Mouse (Mus musculus) liver, postnatal 0 days (tissue): ENCODE results near the gene Smarca4. TPM values are rescaled to one million over a fixed set of nuclear protein-coding genes. Genes with fewer than 3 reads are reported as not detected.

Experiments
- ATAC-seq: fragments of 200-750 bp; cut with Nextera tagmentation; 2 replicates; pipeline ENCODE4 v1.8.0; 2017; ENCODE audit warnings: mild to moderate bottlenecking, moderate library complexity
- DNase-seq: peaks from one replicate; pipeline ENCODE4 v3.0.0-alpha.2; 2016
- H3K27ac ChIP-seq: fragments of 300-500 bp; sonication (generic); 2 replicates; pipeline ENCODE4 v1.5.1; 2014; ENCODE audit warnings: antibody characterized with exemption, moderate library complexity, mild to moderate bottlenecking, low read depth
- H3K27me3 ChIP-seq: fragments of 300-500 bp; sonication (generic); 2 replicates; pipeline ENCODE4 v1.6.1; 2014; ENCODE audit warnings: low read length, control low read depth, mixed read lengths; ENCODE audit not compliant: insufficient read depth
- H3K36me3 ChIP-seq: fragments of 300-500 bp; sonication (generic); replicated peaks from 2 replicates; pipeline ENCODE4 v1.6.1; 2014; ENCODE audit warnings: mild to moderate bottlenecking, control low read depth, low read length, moderate library complexity, mixed read lengths; ENCODE audit not compliant: insufficient read depth
- H3K4me1 ChIP-seq: fragments of 300-500 bp; sonication (generic); 2 replicates; pipeline ENCODE4 v1.6.1; 2014; ENCODE audit warnings: antibody characterized with exemption, mild to moderate bottlenecking, control low read depth; ENCODE audit not compliant: insufficient read depth
- H3K4me2 ChIP-seq: fragments of 300-500 bp; sonication (generic); 2 replicates; pipeline ENCODE4 v1.6.1; 2014; ENCODE audit warnings: low read depth, mild to moderate bottlenecking, low read length, moderate library complexity, mixed read lengths
- H3K4me3 ChIP-seq: fragments of 300-500 bp; sonication (generic); 2 replicates; pipeline ENCODE4 v1.5.1; 2014; ENCODE audit warnings: low read depth, low read length
- H3K9ac ChIP-seq: fragments of 300-500 bp; sonication (generic); replicated peaks from 2 replicates; pipeline ENCODE4 v1.6.1; 2014; ENCODE audit warnings: mild to moderate bottlenecking, moderate library complexity
- H3K9me3 ChIP-seq: fragments of 300-500 bp; sonication (generic); 2 replicates; pipeline ENCODE4 v1.6.1; 2016; ENCODE audit warnings: mild to moderate bottlenecking, control low read depth, low read length, mixed read lengths
- CTCF ChIP-seq: sonication (generic); IDR thresholded peaks from 2 replicates; pipeline ENCODE4 v1.5.1; 2016; ENCODE audit warnings: antibody characterized with exemption, low read depth
- EP300 ChIP-seq: IDR thresholded peaks from 2 replicates; pipeline ENCODE4 v1.6.1; 2016; ENCODE audit warnings: antibody characterized with exemption, low read depth, mild to moderate bottlenecking
- WGBS: fragments of 180-500 bp; shearing (Covaris S2); extraction: QIAGEN DNeasy Blood & Tissue Kit; methylation state at CpG from one replicate; pipeline ENCODE4 v1.1.7; 2014; ENCODE audit not compliant: insufficient replicate concordance; 5-methylcytosine and 5-hydroxymethylcytosine counted together
- polyA plus RNA-seq: library from polyadenylated mRNA; unstranded; fragments of >200 nt; fragmentation: Nextera tagmentation; extraction: Ambion mirVana; gene quantifications from 2 replicates; pipeline ENCODE4 v1.2.1, GENCODE M21; 2015

The Smarca4 gene
- polyA plus RNA-seq, 1 experiment from 2014 or later = 14.3 TPM

DNA sequence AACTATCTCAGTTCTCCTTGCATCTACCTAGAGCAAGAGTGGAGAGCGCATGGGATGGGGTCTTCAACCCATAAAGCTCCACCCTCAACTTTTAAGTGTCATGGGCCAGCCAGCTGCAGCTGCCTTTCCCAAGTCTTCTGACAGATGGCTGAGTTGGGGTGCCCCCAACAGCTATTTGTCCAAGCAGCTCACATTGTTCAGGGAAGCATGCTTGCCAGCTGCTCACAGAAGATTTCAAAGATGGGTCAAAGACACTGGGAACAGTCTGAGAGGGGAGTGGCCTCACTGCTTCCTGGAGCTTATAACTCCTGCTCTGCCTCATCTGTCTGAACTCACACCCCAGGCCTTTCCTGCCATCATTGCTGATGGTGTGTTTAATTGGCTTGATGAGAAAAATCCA, 39.7 kb upstream of the Smarca4 start:
- Histone ChIP-seq H3K4me1 (no peaks in the 10 kb centered on the region), H3K9me3 (no peaks in the 10 kb centered on the region), H3K27ac (no peak overlapping the region), H3K4me2 (no peak overlapping the region), H3K27me3 (no peaks in the 10 kb centered on the region), H3K9ac (no peak overlapping the region), H3K4me3 (no peak overlapping the region), H3K36me3 (peaks cover 75% of the 10 kb centered on the region)
- TF ChIP-seq EP300 (no peak), CTCF (no peak)
- ATAC-seq = no peak
- no peak for DNase-seq
- 95% methylated on average over 1 of the region's 1 CpGs for WGBS

DNA sequence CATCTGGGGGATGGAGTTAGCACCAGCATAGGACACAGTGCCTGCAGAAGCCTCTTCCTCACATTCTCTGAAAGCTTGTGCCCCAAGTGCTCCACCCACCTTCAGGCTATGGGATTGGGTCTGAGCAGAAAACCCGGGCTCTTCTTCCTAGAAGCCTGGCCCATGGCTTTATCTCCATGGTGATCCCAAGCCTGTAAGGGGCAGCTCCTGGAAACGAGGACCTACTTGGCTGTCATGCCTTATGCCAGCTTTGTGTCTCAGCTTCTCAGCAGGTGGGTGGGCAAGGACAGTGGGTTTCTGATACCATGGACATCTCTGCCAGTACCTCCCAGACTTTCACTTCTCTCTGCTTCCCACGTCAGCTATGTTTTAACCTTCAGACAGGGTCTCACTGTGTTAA, 37.7 kb upstream of the Smarca4 start:
- WGBS = 69% methylated on average over 3 of the region's 3 CpGs
- H3K4me3 ChIP-seq = no peak overlapping the region
- TF ChIP-seq CTCF = no peak
- no peak for TF ChIP-seq EP300
- H3K9me3 ChIP-seq = no peaks in the 10 kb centered on the region
- H3K4me1 ChIP-seq = no peaks in the 10 kb centered on the region
- DNase-seq = no peak
- H3K9ac ChIP-seq = no peak overlapping the region
- H3K27ac ChIP-seq = no peak overlapping the region
- no peak overlapping the region for H3K4me2 ChIP-seq
- no peaks in the 10 kb centered on the region for H3K27me3 ChIP-seq
- H3K36me3 ChIP-seq = peaks cover 76% of the 10 kb centered on the region
- no peak for ATAC-seq

DNA sequence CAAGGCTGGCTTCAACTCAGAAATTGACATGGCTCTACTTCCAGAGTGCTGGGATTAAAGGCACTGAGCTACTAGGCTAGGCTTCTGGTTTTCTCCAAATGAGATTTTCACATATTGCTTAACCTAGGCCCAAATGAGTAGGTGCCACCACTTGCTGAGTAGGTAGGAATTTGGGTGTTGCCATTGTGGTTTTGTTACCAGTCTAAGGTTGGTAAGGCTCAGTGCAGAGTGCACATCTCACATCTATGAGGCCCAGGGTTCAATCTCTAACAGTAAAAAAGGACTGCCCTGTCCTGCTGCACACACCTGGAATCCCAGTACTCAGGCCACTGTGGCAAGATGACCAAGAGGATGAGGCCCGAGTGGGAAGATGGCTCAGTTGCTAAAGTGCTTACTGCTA, 30.6 kb upstream of the Smarca4 start:
- ATAC-seq (no peak), DNase-seq (no peak)
- TF ChIP-seq EP300 (no peak), CTCF (no peak)
- no peaks in the 10 kb centered on the region for H3K9me3 ChIP-seq
- H3K36me3 ChIP-seq = peaks cover 83% of the 10 kb centered on the region
- WGBS = 80% methylated on average over 1 of the region's 1 CpGs
- H3K4me2 ChIP-seq = no peak overlapping the region
- H3K9ac ChIP-seq = no peak overlapping the region
- H3K27me3 ChIP-seq = no peaks in the 10 kb centered on the region
- H3K4me3 ChIP-seq = no peak overlapping the region
- H3K27ac ChIP-seq = no peak overlapping the region
- H3K4me1 ChIP-seq = no peaks in the 10 kb centered on the region

DNA sequence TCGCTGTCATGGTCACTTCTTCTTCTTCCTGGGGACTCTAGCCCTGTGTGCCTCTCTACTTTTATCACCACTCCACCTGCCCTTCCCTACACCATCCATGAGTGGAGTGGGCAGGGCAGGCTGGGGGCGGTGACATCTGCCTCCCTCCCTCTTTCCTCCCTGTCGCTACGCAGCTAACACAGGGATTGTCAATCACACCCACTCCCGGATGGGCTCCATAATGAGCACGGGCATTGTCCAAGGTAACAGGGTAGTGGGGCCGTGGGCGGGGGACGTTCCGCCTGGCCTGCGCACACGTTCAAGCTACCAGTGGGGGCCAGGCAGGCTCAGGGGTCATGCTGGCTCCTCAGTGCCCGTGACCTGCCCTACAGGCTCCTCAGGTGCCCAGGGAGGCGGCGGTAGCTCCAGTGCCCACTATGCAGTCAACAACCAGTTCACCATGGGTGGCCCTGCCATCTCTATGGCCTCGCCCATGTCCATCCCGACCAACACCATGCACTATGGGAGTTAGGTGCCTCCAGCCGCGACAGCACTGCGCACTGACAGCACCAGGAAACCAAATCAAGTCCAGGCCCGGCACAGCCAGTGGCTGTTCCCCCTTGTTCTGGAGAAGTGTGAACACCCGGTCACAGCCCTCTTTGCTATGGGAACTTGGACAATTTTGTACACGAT, 28.2 kb upstream of the Smarca4 start:
- WGBS = 86% methylated on average over 23 of the region's 23 CpGs
- peaks cover 65% of the 10 kb centered on the region for H3K36me3 ChIP-seq
- no peaks in the 10 kb centered on the region for H3K27me3 ChIP-seq
- H3K9me3 ChIP-seq = no peaks in the 10 kb centered on the region
- no peak overlapping the region for H3K9ac ChIP-seq
- no peak overlapping the region for H3K4me3 ChIP-seq
- ATAC-seq (no peak), DNase-seq (no peak)
- no peak overlapping the region for H3K4me2 ChIP-seq
- TF ChIP-seq CTCF (no peak), EP300 (no peak)
- H3K27ac ChIP-seq = no peak overlapping the region
- H3K4me1 ChIP-seq = peaks cover 4% of the 10 kb centered on the region

DNA sequence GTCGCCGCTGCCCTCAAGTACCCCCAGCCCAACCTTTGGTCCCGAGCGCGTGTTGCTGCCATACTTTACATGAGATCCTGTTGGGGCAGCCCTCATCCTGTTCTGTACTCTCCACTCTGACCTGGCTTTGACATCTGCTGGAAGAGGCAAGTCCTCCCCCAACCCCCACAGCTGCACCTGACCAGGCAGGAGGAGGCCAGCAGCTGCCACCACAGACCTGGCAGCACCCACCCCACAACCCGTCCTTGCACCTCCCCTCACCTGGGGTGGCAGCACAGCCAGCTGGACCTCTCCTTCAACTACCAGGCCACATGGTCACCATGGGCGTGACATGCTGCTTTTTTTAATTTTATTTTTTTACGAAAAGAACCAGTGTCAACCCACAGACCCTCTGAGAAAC, 27.6 kb upstream of the Smarca4 start:
- Histone ChIP-seq H3K27ac (no peak overlapping the region), H3K4me2 (no peak overlapping the region), H3K4me3 (no peak overlapping the region), H3K4me1 (peaks cover 5% of the 10 kb centered on the region), H3K27me3 (no peaks in the 10 kb centered on the region), H3K9ac (no peak overlapping the region), H3K36me3 (peaks cover 60% of the 10 kb centered on the region), H3K9me3 (no peaks in the 10 kb centered on the region)
- DNase-seq = no peak
- ATAC-seq = no peak
- WGBS = 87% methylated on average over 8 of the region's 8 CpGs
- TF ChIP-seq EP300 (no peak), CTCF (no peak)

DNA sequence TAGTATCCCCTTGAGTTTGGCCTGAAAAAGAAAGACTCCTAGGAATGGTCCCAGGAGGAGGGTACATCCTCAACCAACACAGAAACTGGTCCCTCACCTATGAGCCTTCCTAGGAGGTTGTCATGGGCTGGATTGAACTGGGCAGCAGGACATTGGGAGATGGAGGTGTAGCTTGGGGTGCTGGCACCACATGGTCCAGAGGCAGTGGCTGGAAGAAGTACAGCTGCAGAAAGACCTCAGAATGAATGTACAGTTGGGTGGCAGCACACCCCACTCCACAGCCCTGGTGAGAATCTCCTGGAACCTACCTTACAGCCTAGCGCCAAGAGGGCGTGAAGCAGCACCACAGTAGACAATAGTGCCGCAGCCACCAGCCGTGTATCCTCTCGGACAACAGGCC, 26.4 kb upstream of the Smarca4 start:
- WGBS = 93% methylated on average over 5 of the region's 5 CpGs
- TF ChIP-seq CTCF = no peak

More for the DNA sequence above, 26.4 kb upstream of the Smarca4 start:
- peaks cover 52% of the 10 kb centered on the region for H3K36me3 ChIP-seq
- no peaks in the 10 kb centered on the region for H3K27me3 ChIP-seq
- H3K9ac ChIP-seq = no peak overlapping the region
- H3K4me2 ChIP-seq = no peak overlapping the region
- H3K27ac ChIP-seq = no peak overlapping the region
- no peaks in the 10 kb centered on the region for H3K9me3 ChIP-seq
- ATAC-seq (no peak), DNase-seq (no peak)
- H3K4me1 ChIP-seq = peaks cover 16% of the 10 kb centered on the region
- no peak overlapping the region for H3K4me3 ChIP-seq
